Mouse (Mus musculus) embryonic fibroblast, embryonic 13.5 days (primary cell): ENCODE measurements at regions not wholly inside any gene's neighbourhood (a gene's known extent, or its start where the extent isn't known, plus 50 kb on each side); places are given as distances from the start of the nearest gene placed in this dataset.

Experiments
- CTCF ChIP-seq: IDR thresholded peaks from 2 replicates; pipeline ENCODE4 v1.5.1; 2011; ENCODE audit warnings: mild to moderate bottlenecking, control low read depth, low read length, moderate library complexity, borderline replicate concordance; ENCODE audit not compliant: insufficient read depth
- POLR2A ChIP-seq: IDR thresholded peaks from 2 replicates; pipeline ENCODE4 v1.6.1; 2011; ENCODE audit warnings: low read depth, mild to moderate bottlenecking, control low read depth, low read length, moderate library complexity

DNA sequence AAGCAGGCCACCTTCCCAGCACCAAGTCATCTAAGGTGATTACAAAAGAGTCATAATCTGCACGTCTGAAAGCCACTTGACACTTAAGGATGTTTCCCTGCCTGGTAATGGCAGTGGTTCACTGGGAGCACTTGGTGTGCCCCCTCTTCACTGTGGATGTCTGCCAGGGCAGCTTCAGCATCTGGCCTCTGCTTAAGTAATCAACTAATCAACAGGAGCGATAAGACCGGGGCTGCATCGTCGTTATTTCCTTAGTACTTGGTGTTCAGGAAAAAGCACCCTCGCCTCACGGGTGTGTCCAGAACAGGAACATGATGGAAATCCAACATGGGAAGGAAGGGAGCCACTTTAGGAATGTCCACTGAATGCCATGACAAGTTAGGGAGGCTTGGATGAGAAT, 97.1 kb upstream of the Plcb4 start:
- TF ChIP-seq CTCF (no peak), POLR2A (no peak)
